Mouse (Mus musculus) embryonic facial prominence, embryonic 12.5 days (tissue): ENCODE data around the gene Vdac1. TPM values are rescaled to one million over a fixed set of nuclear protein-coding genes. Genes with fewer than 3 reads are reported as not detected.

Source experiments
- ATAC-seq: fragments of 200-750 bp; cut with Nextera tagmentation; 2 replicates; pipeline ENCODE4 v1.8.0; 2017; ENCODE audit not compliant: insufficient number of reproducible peaks, insufficient read depth, low FRiP score, low TSS enrichment
- H3K27ac ChIP-seq: fragments of 300-500 bp; sonication (generic); 2 replicates; pipeline ENCODE4 v1.5.1; 2016; ENCODE audit warnings: mild to moderate bottlenecking
- H3K27me3 ChIP-seq: fragments of 300-500 bp; sonication (generic); 2 replicates; pipeline ENCODE4 v1.6.1; 2016; ENCODE audit warnings: mild to moderate bottlenecking, moderate library complexity
- H3K36me3 ChIP-seq: fragments of 300-500 bp; sonication (generic); 2 replicates; pipeline ENCODE4 v1.6.1; 2016; ENCODE audit warnings: mild to moderate bottlenecking
- H3K4me1 ChIP-seq: fragments of 300-500 bp; sonication (generic); 2 replicates; pipeline ENCODE4 v1.6.1; 2016
- H3K4me2 ChIP-seq: fragments of 300-500 bp; sonication (generic); replicated peaks from 2 replicates; pipeline ENCODE4 v1.6.1; 2016; ENCODE audit warnings: mild to moderate bottlenecking, moderate library complexity
- H3K4me3 ChIP-seq: fragments of 300-500 bp; sonication (generic); 2 replicates; pipeline ENCODE4 v1.5.1; 2016; ENCODE audit warnings: mild to moderate bottlenecking
- H3K9ac ChIP-seq: fragments of 300-500 bp; sonication (generic); 2 replicates; pipeline ENCODE4 v1.6.1; 2016; ENCODE audit warnings: mild to moderate bottlenecking, moderate library complexity
- H3K9me3 ChIP-seq: fragments of 300-500 bp; sonication (generic); 2 replicates; pipeline ENCODE4 v1.6.1; 2016; ENCODE audit warnings: mild to moderate bottlenecking, moderate library complexity
- WGBS: fragments of 180-500 bp; shearing (Covaris S2); methylation state at CpG from one replicate; pipeline ENCODE4 v1.1.7; 2016; 5-methylcytosine and 5-hydroxymethylcytosine counted together
- polyA plus RNA-seq: library from polyadenylated mRNA; unstranded; fragments of >200 nt; fragmentation: Nextera tagmentation; extraction: Ambion mirVana; gene quantifications from 2 replicates; pipeline ENCODE4 v1.2.1, GENCODE M21; 2016

The Vdac1 gene
- polyA plus RNA-seq, 1 experiment from 2014 or later, result 218 TPM

DNA sequence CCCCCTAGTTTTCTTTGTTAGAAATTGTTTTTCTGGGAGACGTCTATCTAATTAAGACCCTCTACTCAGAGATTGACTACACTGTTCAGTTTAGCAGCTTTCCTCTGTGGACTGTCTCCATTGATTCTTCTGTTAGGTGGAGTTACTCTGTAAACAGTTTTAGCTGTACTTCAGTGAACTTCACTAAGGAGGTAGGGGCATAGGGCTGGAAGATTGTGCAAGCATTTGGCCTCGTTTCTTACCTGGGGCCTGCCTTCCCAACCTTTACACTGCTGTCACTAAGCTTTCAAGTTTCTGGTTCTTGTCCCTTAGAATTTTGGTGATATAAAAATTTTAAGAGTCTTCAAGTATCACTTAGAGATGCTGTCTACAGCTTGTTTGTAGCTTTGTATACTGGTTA lies 40.8 kb downstream of the Vdac1 start:
- Histone ChIP-seq H3K27me3 (no peaks in the 10 kb centered on the region), H3K27ac (no peak overlapping the region), H3K9me3 (no peaks in the 10 kb centered on the region), H3K4me2 (no peak overlapping the region), H3K4me3 (no peak overlapping the region), H3K4me1 (peaks cover 23% of the 10 kb centered on the region), H3K9ac (no peak overlapping the region), H3K36me3 (peaks cover 29% of the 10 kb centered on the region)
- no peak for ATAC-seq
- 59% methylated on average over 2 of the region's 2 CpGs for WGBS

DNA sequence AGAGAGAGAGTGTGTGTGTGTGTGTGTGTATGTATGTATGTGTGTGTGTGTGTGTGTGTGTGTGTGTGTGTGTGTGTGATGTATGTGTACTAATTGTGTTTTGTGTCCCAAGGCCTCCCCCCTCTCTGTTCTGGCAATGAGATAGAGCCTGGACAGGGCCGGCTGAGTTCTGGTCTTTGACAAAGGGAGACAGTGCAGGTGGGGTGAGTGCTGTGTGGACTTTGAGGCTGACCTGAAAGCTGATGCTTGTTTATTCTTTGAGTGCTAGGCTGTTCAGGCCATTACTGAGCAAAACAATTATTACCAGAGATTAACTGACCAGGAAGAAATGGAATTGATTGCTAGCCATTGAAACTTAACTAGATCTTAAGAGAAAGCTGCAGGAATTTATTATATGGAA lies 41.9 kb downstream of the Vdac1 start:
- no peak for ATAC-seq
- H3K27me3 ChIP-seq, result no peaks in the 10 kb centered on the region
- no peaks in the 10 kb centered on the region for H3K9me3 ChIP-seq
- peaks cover 40% of the 10 kb centered on the region for H3K36me3 ChIP-seq
- H3K9ac ChIP-seq, result no peak overlapping the region
- H3K27ac ChIP-seq, result no peak overlapping the region
- WGBS, result 56% methylated on average over 1 of the region's 1 CpGs
- no peak overlapping the region for H3K4me3 ChIP-seq
- H3K4me2 ChIP-seq, result no peak overlapping the region
- peaks cover 16% of the 10 kb centered on the region for H3K4me1 ChIP-seq

DNA sequence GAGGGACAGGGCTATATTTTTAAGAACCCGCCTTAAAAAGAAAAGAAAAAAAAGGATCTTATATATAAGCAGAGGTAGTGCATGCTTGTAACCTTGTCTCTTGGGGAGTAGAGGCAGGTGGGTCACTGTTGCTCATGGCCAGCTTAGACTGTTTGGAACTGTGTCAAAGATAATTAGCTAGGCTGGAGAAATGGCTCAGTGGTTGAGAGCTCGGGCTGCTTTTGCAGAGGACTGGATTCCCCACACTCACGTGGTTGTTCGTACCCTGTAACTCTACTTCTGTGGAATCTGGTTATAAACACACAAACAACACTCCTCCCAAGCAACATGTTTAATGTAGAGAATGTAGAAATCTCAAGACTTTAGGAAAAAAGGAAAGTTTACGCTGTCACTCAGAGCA lies 43.5 kb downstream of the Vdac1 start:
- no peaks in the 10 kb centered on the region for H3K9me3 ChIP-seq
- ATAC-seq, result no peak
- H3K36me3 ChIP-seq, result peaks cover 56% of the 10 kb centered on the region
- H3K4me2 ChIP-seq, result no peak overlapping the region
- no peak overlapping the region for H3K4me3 ChIP-seq
- peaks cover 12% of the 10 kb centered on the region for H3K4me1 ChIP-seq
- H3K27me3 ChIP-seq, result no peaks in the 10 kb centered on the region
- H3K27ac ChIP-seq, result no peak overlapping the region
- whole genome bisulfite sequencing, result 85% methylated on average over 5 of the region's 5 CpGs
- no peak overlapping the region for H3K9ac ChIP-seq

DNA sequence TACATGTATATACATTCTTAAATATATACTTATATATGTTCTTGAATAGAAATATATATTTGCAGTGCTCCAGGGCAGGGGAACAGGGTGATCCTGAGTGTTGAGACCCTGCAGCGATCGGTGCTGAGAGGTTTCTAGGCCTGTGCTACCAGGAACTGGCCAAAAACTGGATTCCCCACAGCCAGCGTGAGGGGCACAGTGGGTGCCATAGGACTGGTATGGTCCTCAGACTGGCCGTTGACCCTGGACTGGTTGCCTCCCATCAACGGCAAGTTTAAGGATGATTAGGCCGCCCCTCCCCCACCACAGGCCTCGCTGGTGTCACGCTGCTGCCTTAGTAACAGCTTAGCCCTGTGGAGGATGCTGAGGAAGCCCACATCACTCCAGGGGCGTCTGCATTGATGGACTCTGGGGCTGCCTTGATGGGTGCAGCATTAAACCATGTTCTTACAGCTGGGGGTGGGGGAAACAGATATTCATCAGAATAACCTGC lies 44.6 kb downstream of the Vdac1 start:
- peak; percentile 50; the same call in 1 of the 2 replicates for ATAC-seq
- H3K4me1 ChIP-seq, result peaks cover 8% of the 10 kb centered on the region
- H3K36me3 ChIP-seq, result peaks cover 56% of the 10 kb centered on the region
- no peak overlapping the region for H3K4me2 ChIP-seq
- H3K27ac ChIP-seq, result no peak overlapping the region
- H3K27me3 ChIP-seq, result no peaks in the 10 kb centered on the region
- no peak overlapping the region for H3K9ac ChIP-seq
- WGBS, result 78% methylated on average over 9 of the region's 9 CpGs
- H3K9me3 ChIP-seq, result no peaks in the 10 kb centered on the region
- H3K4me3 ChIP-seq, result no peak overlapping the region

DNA sequence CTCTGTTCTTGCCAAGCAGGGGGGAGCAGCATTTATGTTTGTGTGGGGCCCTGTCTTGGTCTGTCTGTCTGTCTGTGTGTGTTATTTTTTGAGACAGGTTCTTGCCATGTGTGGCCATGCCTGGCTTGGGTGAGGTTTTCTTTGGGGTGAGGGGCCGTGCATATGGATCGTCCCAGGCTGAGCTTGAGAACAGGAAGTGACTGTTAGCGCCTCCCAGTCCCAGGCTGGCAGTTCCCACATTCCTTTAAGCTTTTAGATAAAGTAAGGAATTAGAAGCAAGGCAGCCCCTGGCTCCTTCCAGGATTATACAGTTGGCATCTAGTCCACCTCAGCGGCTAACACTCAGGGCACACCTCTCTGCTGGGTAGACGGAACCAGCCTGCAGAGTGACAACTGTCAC lies 48.7 kb downstream of the Vdac1 start:
- Histone ChIP-seq H3K4me1 (no peaks in the 10 kb centered on the region), H3K27me3 (no peaks in the 10 kb centered on the region), H3K9me3 (no peaks in the 10 kb centered on the region), H3K9ac (no peak overlapping the region), H3K27ac (no peak overlapping the region), H3K36me3 (peaks cover 42% of the 10 kb centered on the region), H3K4me3 (no peak overlapping the region), H3K4me2 (no peak overlapping the region)
- WGBS, result 55% methylated on average over 5 of the region's 5 CpGs
- ATAC-seq, result no peak

DNA sequence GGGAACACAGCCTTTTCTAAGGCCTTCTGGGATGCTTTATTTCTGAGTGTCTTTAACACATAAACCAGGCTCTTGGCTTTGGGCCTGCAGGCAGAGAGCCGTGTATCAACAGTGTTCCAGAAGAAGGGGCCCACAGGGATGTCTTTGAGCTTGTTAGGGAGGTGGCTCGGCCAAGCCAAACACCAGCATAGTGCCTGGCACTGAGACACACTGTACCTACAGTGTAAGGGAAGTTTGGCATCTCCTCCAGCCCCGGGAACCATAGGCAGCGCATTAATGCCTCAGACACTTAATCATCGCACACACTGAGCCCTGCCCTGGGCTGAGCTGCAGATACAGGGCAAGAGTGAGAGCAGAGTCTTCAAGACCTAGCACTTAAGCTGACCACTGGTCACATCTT lies 57.7 kb downstream of the Vdac1 start:
- Histone ChIP-seq H3K4me1 (no peaks in the 10 kb centered on the region), H3K9ac (no peak overlapping the region), H3K4me2 (no peak overlapping the region), H3K27me3 (no peaks in the 10 kb centered on the region), H3K4me3 (no peak overlapping the region), H3K36me3 (no peaks in the 10 kb centered on the region), H3K9me3 (no peaks in the 10 kb centered on the region), H3K27ac (no peak overlapping the region)
- no peak for ATAC-seq
- 84% methylated on average over 5 of the region's 5 CpGs for WGBS

DNA sequence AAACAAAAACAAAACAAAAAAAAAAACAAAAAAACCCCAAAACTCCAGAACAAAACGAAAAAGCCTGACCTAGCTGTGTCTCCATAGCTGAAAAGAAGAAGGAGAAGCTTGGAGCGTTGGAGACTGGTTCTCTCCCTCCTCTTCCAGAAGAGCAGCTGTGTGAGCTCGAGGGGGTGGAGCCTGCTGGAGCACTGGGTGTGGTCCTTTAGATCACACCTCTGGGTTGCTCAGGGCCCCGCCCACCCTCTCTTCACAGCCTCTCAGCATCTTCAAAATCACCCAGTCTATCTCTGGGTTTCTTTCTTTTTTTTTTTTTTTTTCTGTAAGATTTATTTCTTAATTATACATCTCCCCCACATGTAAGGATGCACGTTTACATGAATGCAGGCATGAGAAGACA lies 58.6 kb downstream of the Vdac1 start:
- H3K9me3 ChIP-seq, result no peaks in the 10 kb centered on the region
- H3K27me3 ChIP-seq, result no peaks in the 10 kb centered on the region
- ATAC-seq, result no peak
- H3K4me3 ChIP-seq, result no peak overlapping the region
- H3K27ac ChIP-seq, result no peak overlapping the region
- no peak overlapping the region for H3K9ac ChIP-seq
- no peaks in the 10 kb centered on the region for H3K4me1 ChIP-seq
- H3K36me3 ChIP-seq, result no peaks in the 10 kb centered on the region
- WGBS, result 40% methylated on average over 5 of the region's 5 CpGs
- H3K4me2 ChIP-seq, result no peak overlapping the region

DNA sequence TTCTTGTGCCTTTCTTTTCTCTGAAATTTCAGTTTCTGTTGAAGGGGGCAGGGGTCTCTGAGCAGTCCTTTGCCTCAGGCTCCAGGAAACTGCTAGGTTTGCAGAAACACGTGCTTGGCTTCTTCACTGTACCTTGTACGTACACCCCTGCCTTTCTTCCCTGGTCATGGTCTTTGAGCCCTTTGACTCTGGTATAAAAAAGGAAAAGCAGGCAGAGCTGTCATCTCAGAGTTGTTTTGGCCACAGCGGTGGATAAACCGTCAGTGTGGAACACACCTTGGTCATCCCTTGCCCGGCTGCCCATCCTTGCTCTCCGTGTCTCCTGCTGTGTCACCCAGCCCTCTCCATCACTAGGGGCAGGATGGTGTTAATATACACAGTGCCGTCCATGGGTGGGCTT lies 59.2 kb downstream of the Vdac1 start:
- no peaks in the 10 kb centered on the region for H3K36me3 ChIP-seq
- no peak for ATAC-seq
- no peak overlapping the region for H3K4me2 ChIP-seq
- no peak overlapping the region for H3K4me3 ChIP-seq
- no peak overlapping the region for H3K27ac ChIP-seq
- no peak overlapping the region for H3K9ac ChIP-seq
- H3K4me1 ChIP-seq, result no peaks in the 10 kb centered on the region
- no peaks in the 10 kb centered on the region for H3K27me3 ChIP-seq
- 75% methylated on average over 7 of the region's 7 CpGs for WGBS
- H3K9me3 ChIP-seq, result no peaks in the 10 kb centered on the region

DNA sequence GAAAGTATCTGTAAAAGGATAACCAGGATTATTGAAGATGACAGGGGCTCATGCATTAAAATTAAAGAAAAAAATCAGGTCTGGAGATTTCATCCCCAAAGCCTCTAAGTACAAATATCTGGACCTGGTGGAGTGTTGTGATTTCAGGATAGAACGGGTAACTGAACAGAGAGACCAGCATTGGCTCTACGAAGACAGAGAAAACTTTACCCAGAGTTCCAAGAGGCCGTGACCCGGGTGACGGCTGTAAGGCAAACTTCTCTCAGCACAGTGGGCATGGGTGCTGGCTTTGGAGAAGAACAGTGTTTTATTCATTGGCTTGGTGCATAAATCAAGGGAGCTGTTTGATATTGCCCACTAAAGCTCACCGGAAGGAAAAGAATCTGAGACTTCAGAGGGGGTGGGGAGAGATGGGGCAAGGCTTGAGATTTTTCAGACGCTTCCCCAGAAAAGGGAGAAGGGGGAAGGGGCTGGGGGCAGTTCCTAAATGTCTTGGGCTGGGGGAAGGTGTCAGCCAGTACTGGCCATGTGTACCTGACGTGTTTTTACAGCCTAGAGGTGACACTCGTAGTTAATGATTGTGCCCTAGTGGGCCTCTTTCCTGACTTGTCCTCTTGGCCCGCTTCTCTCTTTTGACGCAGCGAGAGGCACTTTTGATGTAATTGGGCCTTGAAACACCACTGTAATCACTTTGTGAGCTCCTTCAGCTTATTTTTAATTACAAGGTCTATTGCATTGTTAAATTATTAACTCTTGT lies 59.8 kb downstream of the Vdac1 start:
- no peaks in the 10 kb centered on the region for H3K27me3 ChIP-seq
- no peak overlapping the region for H3K9ac ChIP-seq
- no peaks in the 10 kb centered on the region for H3K9me3 ChIP-seq
- 63% methylated on average over 12 of the region's 12 CpGs for WGBS
- H3K4me2 ChIP-seq, result no peak overlapping the region
- no peaks in the 10 kb centered on the region for H3K36me3 ChIP-seq
- no peak overlapping the region for H3K4me3 ChIP-seq
- H3K27ac ChIP-seq, result no peak overlapping the region
- ATAC-seq, result no peak
- no peaks in the 10 kb centered on the region for H3K4me1 ChIP-seq

DNA sequence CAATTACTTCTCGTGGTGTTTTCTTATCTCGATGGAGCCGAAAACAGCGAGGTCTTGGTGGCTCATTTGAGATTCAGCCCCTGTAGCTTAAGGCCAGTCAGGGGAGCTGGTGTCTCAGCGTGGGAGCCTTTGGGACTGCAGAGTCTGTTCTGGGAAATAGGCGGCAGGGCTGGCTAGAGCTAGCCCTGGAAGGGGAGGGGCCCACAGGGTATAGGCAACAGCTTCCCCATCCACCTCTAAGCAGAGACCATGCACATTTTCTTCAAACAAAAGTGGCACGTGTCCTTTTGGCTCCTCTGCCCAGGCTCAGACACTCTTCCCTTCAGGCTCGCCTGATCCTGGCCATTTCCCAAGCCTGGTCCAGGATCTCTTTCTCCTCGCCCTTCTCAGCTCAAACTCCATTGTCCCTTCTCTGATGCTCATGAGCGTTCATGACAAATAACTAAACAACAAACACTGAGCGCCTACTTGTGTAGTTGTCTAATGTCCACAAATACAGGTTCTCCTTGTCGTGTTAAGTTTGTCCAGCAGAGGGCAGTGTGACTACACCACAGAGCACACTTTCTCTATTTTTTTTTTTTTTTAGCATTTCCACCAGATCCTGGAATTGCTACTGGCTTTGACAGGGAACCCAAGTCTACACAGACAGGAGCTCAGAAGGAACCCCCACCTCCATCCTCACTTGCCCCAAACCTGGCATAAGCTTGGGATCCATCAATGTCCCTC lies 60.6 kb downstream of the Vdac1 start:
- H3K27ac ChIP-seq, result no peak overlapping the region
- 38% methylated on average over 12 of the region's 12 CpGs for WGBS

DNA sequence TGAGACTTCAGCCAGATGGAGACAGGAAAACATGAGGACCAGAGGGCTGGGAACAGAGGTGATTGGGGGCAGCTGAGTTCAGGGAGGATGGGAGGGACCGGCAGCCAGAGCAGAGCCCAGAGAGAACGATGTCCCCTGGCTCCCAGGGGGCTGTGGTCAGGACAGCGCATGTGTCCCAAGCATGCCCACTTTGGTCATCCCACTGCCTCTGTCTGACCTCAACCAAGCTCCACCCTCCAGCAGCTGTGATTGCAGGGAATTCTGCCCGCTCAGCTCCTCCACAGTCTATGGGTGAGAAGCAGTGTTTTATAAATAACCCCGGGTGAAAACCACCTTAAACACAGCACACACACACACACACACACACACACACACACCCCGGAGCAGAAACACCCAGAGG lies 68.8 kb downstream of the Vdac1 start:
- 79% methylated on average over 6 of the region's 6 CpGs for WGBS
- no peaks in the 10 kb centered on the region for H3K27me3 ChIP-seq
- no peaks in the 10 kb centered on the region for H3K4me1 ChIP-seq
- no peak overlapping the region for H3K9ac ChIP-seq
- no peak overlapping the region for H3K4me2 ChIP-seq
- H3K36me3 ChIP-seq, result no peaks in the 10 kb centered on the region
- no peak overlapping the region for H3K4me3 ChIP-seq
- no peak overlapping the region for H3K27ac ChIP-seq
- H3K9me3 ChIP-seq, result no peaks in the 10 kb centered on the region
- no peak for ATAC-seq

More for the DNA sequence above, 60.6 kb downstream of the Vdac1 start:
- H3K27me3 ChIP-seq, result no peaks in the 10 kb centered on the region
- H3K9ac ChIP-seq, result no peak overlapping the region
- no peak for ATAC-seq
- H3K4me2 ChIP-seq, result no peak overlapping the region
- H3K36me3 ChIP-seq, result no peaks in the 10 kb centered on the region
- H3K4me1 ChIP-seq, result no peaks in the 10 kb centered on the region
- no peaks in the 10 kb centered on the region for H3K9me3 ChIP-seq
- no peak overlapping the region for H3K4me3 ChIP-seq

DNA sequence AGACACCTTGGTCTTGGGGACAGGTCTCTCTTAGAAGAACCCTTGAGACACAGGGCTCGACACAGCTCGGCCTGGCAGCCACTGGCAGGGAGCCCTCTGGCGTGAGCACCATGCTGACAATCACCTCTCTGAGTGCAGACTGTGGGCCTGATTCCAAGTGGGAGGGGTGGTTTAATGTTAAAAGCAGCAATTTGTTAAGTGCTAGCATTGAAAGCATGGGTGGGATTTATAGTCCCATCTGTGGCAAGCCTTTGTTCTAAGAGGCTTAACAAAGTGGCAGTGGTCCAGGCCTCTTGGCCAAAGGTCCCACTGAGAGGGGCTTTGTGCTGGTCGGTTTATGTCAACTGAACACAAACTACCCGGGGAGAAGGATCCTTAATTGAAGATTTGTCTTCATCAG lies 70.9 kb downstream of the Vdac1 start:
- Histone ChIP-seq H3K36me3 (no peaks in the 10 kb centered on the region), H3K4me3 (no peak overlapping the region)

More for the DNA sequence above, 70.9 kb downstream of the Vdac1 start:
- H3K9me3 ChIP-seq, result no peaks in the 10 kb centered on the region
- ATAC-seq, result no peak
- H3K4me1 ChIP-seq, result no peaks in the 10 kb centered on the region
- no peak overlapping the region for H3K4me2 ChIP-seq
- no peaks in the 10 kb centered on the region for H3K27me3 ChIP-seq
- whole genome bisulfite sequencing, result 58% methylated on average over 5 of the region's 5 CpGs
- H3K9ac ChIP-seq, result no peak overlapping the region
- H3K27ac ChIP-seq, result no peak overlapping the region
